Comparison of ENCODE assay signal across 10 mouse cellular contexts in the genomic region with DNA sequence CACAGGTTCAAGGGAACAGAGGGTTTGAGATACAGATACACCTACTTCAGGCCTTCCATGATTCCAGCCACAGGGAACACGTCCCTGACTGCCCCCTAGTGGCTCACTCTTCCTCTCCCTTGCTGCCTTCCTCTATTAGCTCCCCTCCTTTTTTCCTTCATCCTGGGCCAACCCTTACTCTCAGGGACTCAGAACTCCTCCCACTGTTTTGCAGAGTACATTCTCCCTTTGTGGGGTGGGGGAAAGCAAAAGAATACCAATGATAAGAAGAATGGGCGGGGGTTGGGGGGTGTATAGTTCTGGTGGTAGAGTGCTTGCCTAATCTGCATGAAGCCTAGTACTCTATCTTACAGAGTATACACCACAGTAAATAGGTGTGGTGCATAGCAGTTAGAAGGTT. TPM values are rescaled to one million over a fixed set of nuclear protein-coding genes. Genes with fewer than 3 reads are reported as not detected.
DNase-seq lines count a peak whose midpoint lies in the region; ATAC-seq and TF ChIP-seq lines count a peak whose summit lies in the region.
"Had no signal": no experiment of that assay in that cellular context is flagged by ENCODE, and none has a peak within 500 bp of the region (broad histone marks: within the 10 kb centered on the region; RNA-seq: fewer than 3 reads in every experiment).

No protein-coding gene starts in this region.

- H3K9ac ChIP-seq in limb, embryonic 11.5 days (ENCODE audit: low read length) = no peak overlapping the region
- no peak overlapping the region for H3K9ac ChIP-seq in MEL (ENCODE audit: control insufficient read depth, low read depth, low read length, poor library complexity, severe bottlenecking)
- no peak overlapping the region for H3K9ac ChIP-seq in heart, postnatal 0 days (replicated peaks; ENCODE audit: low read depth, low read length)

- TF ChIP-seq EP300 in MEL (IDR thresholded peaks at IDR 0.05; ENCODE audit: low read depth in 1 of 2, low read length in 2 of 2) = peak in 1 of 2 experiments; percentile 57; a peak in 1 of 4 replicates
- no peak for TF ChIP-seq EP300 in heart, postnatal 0 days (IDR thresholded peaks at IDR 0.05; ENCODE audit: low read depth)

- no peak overlapping the region for H3K4me2 ChIP-seq in limb, embryonic 11.5 days (ENCODE audit: low read depth, severe bottlenecking)
- H3K4me2 ChIP-seq in heart, postnatal 0 days (ENCODE audit: low read depth, low read length) = no peak overlapping the region

- H3K4me1 ChIP-seq in limb, embryonic 11.5 days (ENCODE audit: control insufficient read depth, insufficient read depth, low read length) = no peaks in the 10 kb centered on the region
- no peaks in the 10 kb centered on the region for H3K4me1 ChIP-seq in limb, embryonic 10.5 days
- peaks cover 35 to 47% of the 10 kb centered on the region in 2 experiments for H3K4me1 ChIP-seq in MEL (ENCODE audit: control insufficient read depth in 1 of 2, insufficient read depth in 2 of 2, low read length in 2 of 2)
- H3K4me1 ChIP-seq in heart, postnatal 0 days (ENCODE audit: control insufficient read depth, insufficient read depth) = 0 out of 2 replicates have a peak, but pooled peaks cover 4% of the 10 kb centered on the region

- ATAC-seq in limb, embryonic 11.5 days (ENCODE audit: insufficient number of reproducible peaks, low FRiP score, low TSS enrichment, low read depth) = no peak
- peak; percentile 83 for ATAC-seq in heart, postnatal 0 days (ENCODE audit: insufficient read depth, low read depth)

- H3K27ac ChIP-seq in limb, embryonic 11.5 days (replicated peaks; ENCODE audit: low read depth, low read length) = no peak overlapping the region
- no peak overlapping the region for H3K27ac ChIP-seq in limb, embryonic 10.5 days
- peak overlapping the region; percentile 78 for H3K27ac ChIP-seq in MEL (ENCODE audit: control insufficient read depth, low read depth, low read length)
- no peak overlapping the region for H3K27ac ChIP-seq in heart, postnatal 0 days (ENCODE audit: low read depth)

- peak; percentile 56 for DNase-seq in limb, embryonic 11.5 days (ENCODE audit: low spot score)
- DNase-seq in limb, embryonic 10.5 days (ENCODE audit: low spot score) = no peak
- peak; percentile 91 for DNase-seq in MEL (ENCODE audit: low read depth, low spot score)
- peak; percentile 85 to 89 for DNase-seq in cerebellum, postnatal 10 days
- peak; percentile 67 for DNase-seq in heart, postnatal 0 days (ENCODE audit: low spot score)
- peak; percentile 82 to 87 for DNase-seq in kidney, postnatal 25 days
- DNase-seq in mesoderm, embryonic 11.5 days (ENCODE audit: low read depth, low spot score) = peak; percentile 61
- DNase-seq in yolk sac, embryonic 10.5 days (ENCODE audit: low spot score) = peak; percentile 55

- 33% methylated on average over 2 of the region's 2 CpGs for WGBS in limb, embryonic 11.5 days
- 34% methylated on average over 2 of the region's 2 CpGs for WGBS in limb, embryonic 10.5 days
- 35% methylated on average over 2 of the region's 2 CpGs for WGBS in heart, postnatal 0 days

- H3K4me3 ChIP-seq in limb, embryonic 11.5 days (ENCODE audit: low read depth, low read length) = no peak overlapping the region
- no peak overlapping the region for H3K4me3 ChIP-seq in limb, embryonic 10.5 days
- H3K4me3 ChIP-seq in MEL (ENCODE audit: control insufficient read depth in 1 of 2, insufficient read depth in 1 of 2, low read depth in 2 of 2, low read length in 2 of 2) = no peak overlapping the region
- no peak overlapping the region for H3K4me3 ChIP-seq in heart, postnatal 0 days (ENCODE audit: low read depth, low read length)
- H3K4me3 ChIP-seq: erythroblast, embryonic 14.5 days; megakaryocyte, embryonic 14.5 days had no signal

- H3K79me2 ChIP-seq in MEL (ENCODE audit: control insufficient read depth, insufficient read depth, low read length, poor library complexity) = no peaks in the 10 kb centered on the region

- no peaks in the 10 kb centered on the region for H3K9me3 ChIP-seq in limb, embryonic 11.5 days (ENCODE audit: control insufficient read depth, low read length)
- H3K9me3 ChIP-seq in limb, embryonic 10.5 days (replicated peaks) = no peaks in the 10 kb centered on the region
- H3K9me3 ChIP-seq in MEL (replicated peaks; ENCODE audit: insufficient read depth, low read length) = no peaks in the 10 kb centered on the region
- H3K9me3 ChIP-seq in heart, postnatal 0 days (replicated peaks; ENCODE audit: control insufficient read depth, low read length) = no peaks in the 10 kb centered on the region
- H3K9me3 ChIP-seq: megakaryocyte, embryonic 14.5 days had no signal

- TF ChIP-seq POLR2A in MEL (IDR thresholded peaks at IDR 0.05; ENCODE audit: control insufficient read depth in 1 of 2, insufficient read depth in 1 of 2, low read depth in 1 of 2, low read length in 2 of 2, poor library complexity in 1 of 2) = no peak

- no peaks in the 10 kb centered on the region for H3K27me3 ChIP-seq in limb, embryonic 11.5 days (ENCODE audit: control insufficient read depth, insufficient read depth, low read length)
- H3K27me3 ChIP-seq in limb, embryonic 10.5 days (ENCODE audit: low read depth, poor library complexity, severe bottlenecking) = no peaks in the 10 kb centered on the region
- H3K27me3 ChIP-seq in MEL (ENCODE audit: control insufficient read depth in 1 of 2, insufficient read depth in 2 of 2, low read length in 2 of 2) = no peaks in the 10 kb centered on the region
- no peaks in the 10 kb centered on the region for H3K27me3 ChIP-seq in heart, postnatal 0 days (ENCODE audit: control insufficient read depth, insufficient read depth, low read length)
- H3K27me3 ChIP-seq: megakaryocyte, embryonic 14.5 days had no signal

- H3K36me3 ChIP-seq in limb, embryonic 11.5 days (ENCODE audit: control insufficient read depth, insufficient read depth, low read length) = peaks cover 15% of the 10 kb centered on the region; the same call in 1 of the 2 replicates
- peaks cover 52% of the 10 kb centered on the region for H3K36me3 ChIP-seq in limb, embryonic 10.5 days
- peaks cover 2 to 47% of the 10 kb centered on the region in 2 experiments; a peak in 3 of 4 replicates for H3K36me3 ChIP-seq in MEL (ENCODE audit: control insufficient read depth in 1 of 2, insufficient read depth in 2 of 2, low read length in 2 of 2)
- peaks cover 29% of the 10 kb centered on the region for H3K36me3 ChIP-seq in heart, postnatal 0 days (replicated peaks; ENCODE audit: control insufficient read depth, insufficient read depth, low read length)

- TF ChIP-seq RAD21 in MEL (IDR thresholded peaks at IDR 0.05; ENCODE audit: low read depth, low read length) = peak; percentile 33

- peak; percentile 71 to 86 (median 83) for TF ChIP-seq CTCF in MEL (IDR thresholded peaks at IDR 0.05 in 2 of 3, conservative IDR thresholded peaks at IDR 0.05 in 1 of 3; ENCODE audit: control insufficient read depth in 1 of 3, insufficient read depth in 1 of 3, low read depth in 2 of 3, low read length in 3 of 3, poor library complexity in 1 of 3, severe bottlenecking in 1 of 3)
- TF ChIP-seq CTCF in heart, postnatal 0 days (IDR thresholded peaks at IDR 0.05; ENCODE audit: low read depth) = peak; percentile 75

TF ChIP-seq in MEL, 35 proteins besides CTCF, POLR2A, EP300 and RAD21 (continues in another document):
- TF ChIP-seq MXI1 (IDR thresholded peaks at IDR 0.05; ENCODE audit: low read depth, low read length) (no peak), NRF1 (IDR thresholded peaks at IDR 0.05; ENCODE audit: insufficient read depth, low read depth, low read length, poor library complexity, severe bottlenecking) (no peak), USF1 (IDR thresholded peaks at IDR 0.05; ENCODE audit: low read depth, low read length) (no peak), GATA1 (IDR thresholded peaks at IDR 0.05; ENCODE audit: low read depth, low read length) (no peak), ELF1 (IDR thresholded peaks at IDR 0.05; ENCODE audit: low read depth, low read length) (0 out of 2 replicates have a peak, but pooled peaks have one; percentile 26), MAX (IDR thresholded peaks at IDR 0.05; ENCODE audit: low read length) (no peak), MYB (IDR thresholded peaks at IDR 0.05; ENCODE audit: low read depth, low read length) (no peak), BHLHE40 (IDR thresholded peaks at IDR 0.05; ENCODE audit: borderline replicate concordance, low read depth, low read length) (no peak), ZKSCAN1 (IDR thresholded peaks at IDR 0.05; ENCODE audit: low read depth, low read length) (no peak), ETS1 (IDR thresholded peaks at IDR 0.05; ENCODE audit: low read depth, low read length) (no peak; the same call in 1 of the 2 replicates)

RNA-seq across cellular contexts. Expression of gene Pik3ip1, which starts 16.1 kb away (rescaled TPM):
- 10.2 and 11.5 TPM in 2 replicates for polyA plus RNA-seq in limb, embryonic 11.5 days (2014; fragmentation: Nextera tagmentation; extraction: Ambion mirVana)
- 5.9 and 8.5 TPM in 2 replicates for polyA plus RNA-seq in limb, embryonic 10.5 days (2016; fragmentation: Nextera tagmentation; extraction: Ambion mirVana)
- total RNA-seq in MEL (2012; rRNA removed) = 0.88 and 1.7 TPM in 2 replicates
- 1 to 10 TPM in 1 of 2 experiments, not detected in 1; 2.7 TPM for polyA plus RNA-seq in MEL (2012; ENCODE audit: insufficient read depth in 1 of 2, insufficient read length in 2 of 2, low read depth in 1 of 2, low replicate concordance in 2 of 2, missing spikeins in 1 of 2)
- 22.3 and 57.6 TPM in 2 replicates for total RNA-seq in heart, postnatal 0 days (2014; rRNA removed; ENCODE audit: low replicate concordance)
- polyA plus RNA-seq in heart, postnatal 0 days (2015; fragmentation: Nextera tagmentation; extraction: Ambion mirVana) = 44.7 and 65.9 TPM in 2 replicates

RNA-seq across cellular contexts. Expression of gene Patz1, which starts 25.5 kb away (rescaled TPM):
- 64.6 and 72.3 TPM in 2 replicates for polyA plus RNA-seq in limb, embryonic 11.5 days (2014; fragmentation: Nextera tagmentation; extraction: Ambion mirVana)
- 80.2 and 81.7 TPM in 2 replicates for polyA plus RNA-seq in limb, embryonic 10.5 days (2016; fragmentation: Nextera tagmentation; extraction: Ambion mirVana)
- total RNA-seq in MEL (2012; rRNA removed) = 52.0 and 63.1 TPM in 2 replicates
- polyA plus RNA-seq in MEL (2012; ENCODE audit: insufficient read depth in 1 of 2, insufficient read length in 2 of 2, low read depth in 1 of 2, low replicate concordance in 2 of 2, missing spikeins in 1 of 2) = 10 to 100 TPM in 1 of 2 experiments, not detected in 1; 63.5 TPM
- total RNA-seq in heart, postnatal 0 days (2014; rRNA removed; ENCODE audit: low replicate concordance) = 35.6 and 56.8 TPM in 2 replicates
- 13.1 and 14.0 TPM in 2 replicates for polyA plus RNA-seq in heart, postnatal 0 days (2015; fragmentation: Nextera tagmentation; extraction: Ambion mirVana)

RNA-seq across cellular contexts. Expression of gene Drg1, which starts 47.9 kb away (rescaled TPM):
- 245 and 249 TPM in 2 replicates for polyA plus RNA-seq in limb, embryonic 11.5 days (2014; fragmentation: Nextera tagmentation; extraction: Ambion mirVana)
- 276 and 280 TPM in 2 replicates for polyA plus RNA-seq in limb, embryonic 10.5 days (2016; fragmentation: Nextera tagmentation; extraction: Ambion mirVana)
- total RNA-seq in MEL (2012; rRNA removed) = 204 and 212 TPM in 2 replicates
- 1,000 to 10,000 TPM in 1 of 2 experiments, 100 to 1,000 TPM in 1; 161 to 1,664 TPM for polyA plus RNA-seq in MEL (2012; ENCODE audit: insufficient read depth in 1 of 2, insufficient read length in 2 of 2, low read depth in 1 of 2, low replicate concordance in 2 of 2, missing spikeins in 1 of 2)
- 52.8 and 55.1 TPM in 2 replicates for total RNA-seq in heart, postnatal 0 days (2014; rRNA removed; ENCODE audit: low replicate concordance)
- 128 and 134 TPM in 2 replicates for polyA plus RNA-seq in heart, postnatal 0 days (2015; fragmentation: Nextera tagmentation; extraction: Ambion mirVana)
